Mouse (Mus musculus) liver, postnatal 0 days (tissue): ENCODE measurements around the gene Gm28047. TPM values are rescaled to one million over a fixed set of nuclear protein-coding genes. Genes with fewer than 3 reads are reported as not detected.

Experiments used
- ATAC-seq: fragments of 200-750 bp; cut with Nextera tagmentation; 2 replicates; pipeline ENCODE4 v1.8.0; 2017; ENCODE audit warnings: mild to moderate bottlenecking, moderate library complexity
- DNase-seq: peaks from one replicate; pipeline ENCODE4 v3.0.0-alpha.2; 2016
- H3K27ac ChIP-seq: fragments of 300-500 bp; sonication (generic); 2 replicates; pipeline ENCODE4 v1.5.1; 2014; ENCODE audit warnings: antibody characterized with exemption, moderate library complexity, mild to moderate bottlenecking, low read depth
- H3K27me3 ChIP-seq: fragments of 300-500 bp; sonication (generic); 2 replicates; pipeline ENCODE4 v1.6.1; 2014; ENCODE audit warnings: low read length, control low read depth, mixed read lengths; ENCODE audit not compliant: insufficient read depth
- H3K36me3 ChIP-seq: fragments of 300-500 bp; sonication (generic); replicated peaks from 2 replicates; pipeline ENCODE4 v1.6.1; 2014; ENCODE audit warnings: mild to moderate bottlenecking, control low read depth, low read length, moderate library complexity, mixed read lengths; ENCODE audit not compliant: insufficient read depth
- H3K4me1 ChIP-seq: fragments of 300-500 bp; sonication (generic); 2 replicates; pipeline ENCODE4 v1.6.1; 2014; ENCODE audit warnings: antibody characterized with exemption, mild to moderate bottlenecking, control low read depth; ENCODE audit not compliant: insufficient read depth
- H3K4me2 ChIP-seq: fragments of 300-500 bp; sonication (generic); 2 replicates; pipeline ENCODE4 v1.6.1; 2014; ENCODE audit warnings: low read depth, mild to moderate bottlenecking, low read length, moderate library complexity, mixed read lengths
- H3K4me3 ChIP-seq: fragments of 300-500 bp; sonication (generic); 2 replicates; pipeline ENCODE4 v1.5.1; 2014; ENCODE audit warnings: low read depth, low read length
- H3K9ac ChIP-seq: fragments of 300-500 bp; sonication (generic); replicated peaks from 2 replicates; pipeline ENCODE4 v1.6.1; 2014; ENCODE audit warnings: mild to moderate bottlenecking, moderate library complexity
- H3K9me3 ChIP-seq: fragments of 300-500 bp; sonication (generic); 2 replicates; pipeline ENCODE4 v1.6.1; 2016; ENCODE audit warnings: mild to moderate bottlenecking, control low read depth, low read length, mixed read lengths
- CTCF ChIP-seq: sonication (generic); IDR thresholded peaks from 2 replicates; pipeline ENCODE4 v1.5.1; 2016; ENCODE audit warnings: antibody characterized with exemption, low read depth
- EP300 ChIP-seq: IDR thresholded peaks from 2 replicates; pipeline ENCODE4 v1.6.1; 2016; ENCODE audit warnings: antibody characterized with exemption, low read depth, mild to moderate bottlenecking
- WGBS: fragments of 180-500 bp; shearing (Covaris S2); extraction: QIAGEN DNeasy Blood & Tissue Kit; methylation state at CpG from one replicate; pipeline ENCODE4 v1.1.7; 2014; ENCODE audit not compliant: insufficient replicate concordance; 5-methylcytosine and 5-hydroxymethylcytosine counted together
- polyA plus RNA-seq: library from polyadenylated mRNA; unstranded; fragments of >200 nt; fragmentation: Nextera tagmentation; extraction: Ambion mirVana; gene quantifications from 2 replicates; pipeline ENCODE4 v1.2.1, GENCODE M21; 2015

Gene Gm28047
- polyA plus RNA-seq, 1 experiment from 2014 or later = not detected

DNA sequence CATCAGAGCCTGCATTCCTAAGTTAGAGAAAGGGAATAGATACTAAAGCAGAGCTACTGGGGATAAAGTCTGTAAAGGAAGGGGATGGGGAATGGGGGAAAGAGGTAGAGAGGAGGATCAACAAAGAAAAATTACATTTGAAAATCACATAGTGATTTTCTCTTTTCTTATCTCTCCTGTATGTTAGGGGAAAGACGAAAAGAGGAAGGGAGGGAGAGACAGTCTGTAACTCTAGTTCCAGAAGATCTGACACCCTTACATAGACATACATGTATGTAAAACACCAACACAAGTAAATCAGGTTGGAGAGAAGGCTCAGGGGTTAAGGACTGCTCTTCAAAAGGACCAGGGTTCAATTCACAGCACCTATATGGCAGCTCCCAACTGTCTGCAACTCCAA, 43.7 kb downstream of the Gm28047 start:
- DNase-seq = no peak
- H3K4me1 ChIP-seq = 0 out of 2 replicates have a peak, but pooled peaks cover 2% of the 10 kb centered on the region
- no peak for ATAC-seq
- H3K4me2 ChIP-seq = no peak overlapping the region
- no peak overlapping the region for H3K4me3 ChIP-seq
- WGBS = 68% methylated on average over 1 of the region's 1 CpGs
- H3K9ac ChIP-seq = no peak overlapping the region
- TF ChIP-seq EP300 = no peak
- no peak overlapping the region for H3K27ac ChIP-seq
- 0 out of 2 replicates have a peak, but pooled peaks cover 3% of the 10 kb centered on the region for H3K36me3 ChIP-seq
- no peaks in the 10 kb centered on the region for H3K9me3 ChIP-seq
- H3K27me3 ChIP-seq = no peaks in the 10 kb centered on the region

DNA sequence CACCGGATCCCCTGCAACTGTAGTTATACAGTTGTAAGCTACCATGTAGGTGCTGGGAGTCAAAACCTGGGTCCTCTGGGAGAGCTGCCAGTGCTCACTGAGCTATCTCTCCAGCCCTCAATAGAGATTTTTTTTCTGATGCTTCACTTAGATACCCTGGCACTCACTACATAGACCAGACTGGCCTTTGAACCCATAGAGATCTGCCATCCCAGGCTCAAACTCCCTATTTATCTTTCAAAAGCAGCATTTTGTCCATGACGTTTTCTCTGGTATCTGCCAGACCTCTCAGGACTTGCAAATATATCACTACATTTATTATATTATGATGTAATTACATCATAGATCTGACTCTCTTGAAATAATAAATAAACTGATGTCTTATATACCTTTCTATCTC, 46.5 kb downstream of the Gm28047 start:
- Histone ChIP-seq H3K9me3 (no peaks in the 10 kb centered on the region), H3K27ac (no peak overlapping the region), H3K27me3 (no peaks in the 10 kb centered on the region), H3K4me1 (0 out of 2 replicates have a peak, but pooled peaks cover 2% of the 10 kb centered on the region), H3K36me3 (0 out of 2 replicates have a peak, but pooled peaks cover 5% of the 10 kb centered on the region), H3K4me2 (no peak overlapping the region), H3K9ac (no peak overlapping the region), H3K4me3 (no peak overlapping the region)
- ATAC-seq (no peak), DNase-seq (no peak)
- TF ChIP-seq CTCF = no peak
- no peak for TF ChIP-seq EP300
- 69% methylated on average over 2 of the region's 2 CpGs for WGBS

DNA sequence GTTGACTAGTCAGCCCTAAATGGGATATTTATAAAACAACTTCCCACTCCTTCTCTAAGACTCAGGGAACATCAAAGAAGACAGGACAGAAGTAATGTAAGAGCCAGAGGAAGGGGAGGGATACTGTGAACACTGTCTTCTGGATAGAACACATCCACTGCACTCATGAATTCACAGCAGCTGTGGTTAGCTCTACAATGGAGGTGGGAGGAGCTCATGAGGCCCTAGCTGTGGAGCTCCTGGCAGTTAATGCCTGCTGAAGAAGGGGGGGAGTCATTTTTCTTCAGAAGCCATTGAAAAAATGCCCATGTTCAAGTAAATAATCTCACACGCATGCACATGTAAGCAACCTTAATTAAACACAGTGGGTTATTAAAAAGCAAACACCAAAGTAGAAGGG, 47.9 kb downstream of the Gm28047 start:
- Histone ChIP-seq H3K9me3 (no peaks in the 10 kb centered on the region), H3K4me2 (no peak overlapping the region), H3K27ac (no peak overlapping the region), H3K27me3 (no peaks in the 10 kb centered on the region), H3K4me3 (no peak overlapping the region), H3K4me1 (0 out of 2 replicates have a peak, but pooled peaks cover 2% of the 10 kb centered on the region), H3K36me3 (0 out of 2 replicates have a peak, but pooled peaks cover 5% of the 10 kb centered on the region), H3K9ac (no peak overlapping the region)
- no peak for TF ChIP-seq CTCF
- no peak for TF ChIP-seq EP300
- WGBS = 95% methylated on average over 1 of the region's 1 CpGs
- no peak for ATAC-seq
- DNase-seq = no peak

DNA sequence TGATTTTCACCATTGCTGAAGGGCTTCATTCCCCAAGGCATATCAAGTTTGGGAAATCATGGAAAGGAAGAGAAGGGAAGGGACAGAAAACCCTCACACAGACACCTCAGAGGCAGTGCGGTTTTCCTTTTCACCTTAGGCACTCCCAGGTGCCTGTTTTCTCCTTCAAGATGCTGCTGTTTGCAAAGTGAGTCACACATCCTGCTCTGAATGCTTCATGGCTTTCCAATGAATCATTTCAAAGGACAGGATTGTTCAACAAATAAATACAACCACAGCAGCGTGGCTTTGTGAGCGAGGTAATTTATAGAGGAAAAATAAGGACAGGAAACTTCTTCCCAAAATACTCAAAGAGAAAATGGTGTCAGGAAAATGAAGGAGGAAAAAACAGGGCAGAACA, 52.8 kb downstream of the Gm28047 start:
- Histone ChIP-seq H3K9me3 (no peaks in the 10 kb centered on the region), H3K4me2 (no peak overlapping the region), H3K27ac (no peak overlapping the region), H3K4me3 (no peak overlapping the region), H3K9ac (no peak overlapping the region), H3K27me3 (no peaks in the 10 kb centered on the region), H3K4me1 (no peaks in the 10 kb centered on the region), H3K36me3 (0 out of 2 replicates have a peak, but pooled peaks cover 3% of the 10 kb centered on the region)
- TF ChIP-seq CTCF (no peak), EP300 (no peak)
- WGBS = 80% methylated on average over 3 of the region's 3 CpGs
- ATAC-seq (no peak), DNase-seq (no peak)

DNA sequence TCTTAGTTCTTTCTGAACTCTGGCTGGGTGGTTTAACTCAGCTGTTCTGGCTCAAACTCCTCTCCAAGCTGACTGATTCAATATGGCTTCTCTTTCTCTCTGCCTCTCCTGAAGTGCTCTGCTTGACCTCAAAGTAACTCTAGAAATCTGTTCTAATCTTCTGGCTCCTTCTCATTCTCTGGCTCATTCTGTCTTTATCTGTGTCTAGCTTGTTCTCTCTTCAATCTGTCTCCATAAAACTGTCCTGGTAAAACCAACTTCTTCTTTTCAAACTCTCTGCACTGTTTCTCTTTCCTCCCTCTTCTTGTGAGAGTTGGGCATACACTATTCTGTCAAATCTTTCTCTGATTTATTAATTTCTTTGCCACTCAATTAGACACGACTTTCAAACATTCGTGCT, 57.0 kb downstream of the Gm28047 start:
- no peak overlapping the region for H3K4me2 ChIP-seq
- H3K4me3 ChIP-seq = no peak overlapping the region
- H3K9me3 ChIP-seq = no peaks in the 10 kb centered on the region
- H3K27me3 ChIP-seq = no peaks in the 10 kb centered on the region
- TF ChIP-seq CTCF (no peak), EP300 (no peak)
- WGBS = 57% methylated on average over 2 of the region's 2 CpGs
- H3K36me3 ChIP-seq = no peaks in the 10 kb centered on the region
- no peaks in the 10 kb centered on the region for H3K4me1 ChIP-seq
- ATAC-seq = no peak
- H3K27ac ChIP-seq = no peak overlapping the region
- no peak overlapping the region for H3K9ac ChIP-seq
- no peak for DNase-seq

DNA sequence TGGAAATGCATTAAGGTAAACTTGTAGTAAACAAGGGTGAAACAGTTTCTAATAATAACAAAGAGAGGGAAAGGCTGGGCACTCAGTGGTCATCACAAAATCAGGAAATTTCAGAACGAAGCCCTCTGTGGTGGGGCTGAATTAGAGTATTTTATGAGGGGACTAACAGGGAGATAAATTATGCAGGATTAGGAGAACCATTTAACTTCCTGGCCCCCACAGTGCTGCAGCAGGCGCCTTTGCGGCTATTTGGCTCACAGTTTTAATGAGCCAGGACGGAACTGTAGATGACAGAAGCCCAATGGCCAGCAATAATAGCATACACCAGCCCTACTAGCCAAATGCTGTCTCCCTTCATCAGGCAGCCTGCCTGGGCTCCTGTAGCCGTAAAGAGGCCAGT, 61.2 kb downstream of the Gm28047 start:
- DNase-seq = no peak
- WGBS = 89% methylated on average over 5 of the region's 5 CpGs
- Histone ChIP-seq H3K27ac (no peak overlapping the region), H3K9me3 (no peaks in the 10 kb centered on the region), H3K4me1 (no peaks in the 10 kb centered on the region), H3K4me2 (no peak overlapping the region), H3K4me3 (no peak overlapping the region), H3K9ac (no peak overlapping the region), H3K27me3 (no peaks in the 10 kb centered on the region), H3K36me3 (peaks cover 4% of the 10 kb centered on the region; the same call in 1 of the 2 replicates)
- no peak for ATAC-seq
- no peak for TF ChIP-seq EP300
- TF ChIP-seq CTCF = no peak

DNA sequence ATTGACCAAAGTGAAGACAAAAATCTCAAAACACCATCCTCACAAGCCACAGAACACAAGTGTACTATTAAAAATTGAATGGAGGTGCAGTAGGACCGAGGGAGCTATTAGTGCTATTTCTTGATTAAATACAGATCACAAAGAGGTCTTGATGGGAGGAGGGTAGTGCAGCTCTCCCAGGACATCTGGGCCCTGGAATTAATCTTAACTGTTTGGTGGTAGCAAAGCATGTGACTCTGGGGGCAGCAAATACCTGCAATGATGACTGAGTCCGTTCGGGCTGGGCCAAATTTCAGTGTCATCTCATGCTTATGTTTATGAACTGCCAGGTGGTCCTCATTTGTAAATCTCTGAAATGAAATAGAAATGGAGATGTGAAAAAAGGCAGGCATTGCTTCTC, 61.8 kb downstream of the Gm28047 start:
- Histone ChIP-seq H3K4me1 (no peaks in the 10 kb centered on the region), H3K9ac (no peak overlapping the region), H3K9me3 (no peaks in the 10 kb centered on the region), H3K27me3 (no peaks in the 10 kb centered on the region), H3K4me2 (no peak overlapping the region), H3K4me3 (no peak overlapping the region), H3K36me3 (peaks cover 4% of the 10 kb centered on the region), H3K27ac (no peak overlapping the region)
- DNase-seq = no peak
- no peak for TF ChIP-seq CTCF
- TF ChIP-seq EP300 = no peak
- ATAC-seq = no peak
- WGBS = 85% methylated on average over 3 of the region's 3 CpGs
